Mouse (Mus musculus) naive thymus-derived CD4-positive, alpha-beta T cell, adult 5 months (primary cell): ENCODE results near the gene Pomp. TPM values are rescaled to one million over a fixed set of nuclear protein-coding genes. Genes with fewer than 3 reads are reported as not detected.

Source experiments
- polyA plus RNA-seq: library from polyadenylated mRNA; unstranded; fragments of 100-300 nt; shearing (Covaris generic); gene quantifications from one replicate; pipeline ENCODE4 v1.2.1, GENCODE M21; 2017

The Pomp gene
- 199 TPM for polyA plus RNA-seq

DNA sequence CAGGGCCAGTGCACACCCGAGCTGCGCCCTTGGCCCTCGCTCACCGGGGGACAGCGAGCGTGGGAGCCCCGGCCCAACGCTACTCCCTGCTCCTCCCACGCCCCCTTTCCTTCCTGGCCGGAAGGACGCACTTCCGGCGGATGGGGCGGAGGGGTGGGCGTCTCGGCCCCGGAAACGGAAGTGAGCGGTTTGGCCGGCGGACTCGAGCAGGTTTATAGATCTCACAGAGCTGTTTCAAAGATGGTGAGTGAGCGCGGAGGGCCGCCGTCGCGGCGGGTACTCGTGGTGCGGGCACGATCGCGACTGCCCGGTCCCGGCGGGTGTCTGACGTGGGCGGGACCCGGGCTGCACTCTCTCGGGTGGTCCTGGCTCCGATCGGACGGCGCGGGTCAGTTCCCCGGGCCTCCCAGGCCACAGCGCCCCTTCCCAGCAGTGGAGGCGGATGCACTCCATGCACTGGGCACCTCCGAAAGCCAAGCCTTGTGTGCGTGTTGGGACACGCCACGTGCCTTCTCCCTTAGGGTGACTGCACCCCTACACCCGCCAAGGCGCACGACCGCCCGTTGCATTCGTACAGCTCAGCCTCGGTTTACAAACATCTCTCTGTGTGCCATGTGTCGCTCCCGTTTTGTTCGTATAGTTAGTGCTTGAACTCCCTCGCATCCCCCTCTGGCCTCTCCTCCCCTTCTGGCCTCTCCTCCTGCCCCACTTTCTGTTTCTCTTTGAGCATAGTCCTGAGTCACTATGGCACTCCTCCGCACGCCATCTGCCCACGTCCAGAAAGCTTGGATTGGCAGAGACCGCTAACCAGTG lies at the start of gene Pomp:
TSS of gene Pomp (plus strand) at position 13 of the 813 bp plus-strand sequence.

DNA sequence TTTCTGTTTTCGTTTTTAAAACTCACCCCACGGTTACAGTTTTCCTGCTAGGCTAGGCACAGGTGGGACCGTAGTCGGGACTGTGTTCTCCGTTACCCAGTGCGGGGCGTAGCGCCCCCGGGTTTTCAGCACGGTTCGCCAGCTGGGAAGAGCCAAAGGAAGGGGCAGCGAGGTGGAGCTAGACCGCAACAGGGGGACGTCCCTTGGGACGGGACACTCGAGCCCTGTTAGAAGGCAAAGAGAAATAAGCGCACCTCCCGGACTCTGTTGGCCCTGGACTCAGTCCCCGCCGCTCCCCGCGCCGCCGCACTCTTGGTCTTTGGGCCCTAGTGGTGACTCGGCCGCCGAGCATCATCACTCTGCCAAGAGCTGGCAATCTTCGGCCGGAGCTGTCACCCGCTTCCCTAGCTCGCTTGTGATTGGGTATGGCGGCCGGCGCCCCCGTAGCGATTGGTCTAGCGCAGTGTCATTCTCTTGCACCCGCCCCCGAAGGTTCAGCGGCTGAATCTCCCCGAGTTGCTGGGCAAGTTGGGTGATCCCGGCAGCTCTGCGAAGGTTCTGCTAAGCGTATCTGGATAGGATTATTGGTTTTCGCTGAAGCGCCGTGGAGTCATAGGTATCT lies 34.3 kb downstream of the Pomp start, which contains the start of gene Slc46a3:
TSS of gene Slc46a3 (minus strand) at position 361 of the 622 bp plus-strand sequence.

Other genes with a start within 250 kb of the Pomp start
- gene Flt1, start 134.4 kb upstream of the Pomp start, polyA plus RNA-seq: 0.05 TPM
- 6.1 TPM for gene Slc46a3, start 34.4 kb downstream of the Pomp start, polyA plus RNA-seq
- 0.83 TPM for gene Mtus2, start 96.9 kb downstream of the Pomp start, polyA plus RNA-seq